In genomic region chr11:81940988-81941387, GRCm38 (mm10) we compare ENCODE assay signal across 8 mouse cellular contexts. TPM values are rescaled to one million over a fixed set of nuclear protein-coding genes. Genes with fewer than 3 reads are reported as not detected.
DNase-seq lines count a peak whose midpoint lies in the region; ATAC-seq and TF ChIP-seq lines count a peak whose summit lies in the region.

No protein-coding gene starts in this region.

- intact Hi-C loops in left cerebral cortex, postnatal 25 days (cut with DNase I), result no loop called here

- no peaks in the 10 kb centered on the region for H3K36me3 ChIP-seq in heart, embryonic 10.5 days
- no peaks in the 10 kb centered on the region for H3K36me3 ChIP-seq in neural tube, embryonic 15.5 days
- H3K36me3 ChIP-seq in thymus, adult 2 months (ENCODE audit: control insufficient read depth, insufficient read depth, low read length), result no peaks in the 10 kb centered on the region

- H3K4me1 ChIP-seq in heart, embryonic 10.5 days, result peaks cover 7% of the 10 kb centered on the region; the same call in 1 of the 2 replicates
- H3K4me1 ChIP-seq in neural tube, embryonic 15.5 days, result no peaks in the 10 kb centered on the region
- no peaks in the 10 kb centered on the region for H3K4me1 ChIP-seq in cerebellum, adult 2 months (ENCODE audit: control insufficient read depth, insufficient read depth, low read length)
- H3K4me1 ChIP-seq in thymus, adult 2 months (replicated peaks; ENCODE audit: control insufficient read depth, insufficient read depth, low read length), result no peaks in the 10 kb centered on the region

- H3K27me3 ChIP-seq in heart, embryonic 10.5 days (ENCODE audit: insufficient read depth, poor library complexity, severe bottlenecking), result peaks cover 8% of the 10 kb centered on the region; the same call in 1 of the 2 replicates
- no peaks in the 10 kb centered on the region for H3K27me3 ChIP-seq in neural tube, embryonic 15.5 days (replicated peaks)
- H3K27me3 ChIP-seq in cerebellum, adult 2 months (ENCODE audit: control insufficient read depth, insufficient read depth, low read length), result no peaks in the 10 kb centered on the region
- H3K27me3 ChIP-seq in thymus, adult 2 months (ENCODE audit: control insufficient read depth, insufficient read depth, low read length), result no peaks in the 10 kb centered on the region

- TF ChIP-seq POLR2A in cerebellum, adult 2 months (IDR thresholded peaks at IDR 0.05; ENCODE audit: borderline replicate concordance, insufficient read depth, low read length), result no peak
- no peak for TF ChIP-seq POLR2A in thymus, adult 2 months (IDR thresholded peaks at IDR 0.05; ENCODE audit: control insufficient read depth, extremely low read depth, insufficient read depth, low read length, poor library complexity)

- no peak overlapping the region for H3K9ac ChIP-seq in neural tube, embryonic 15.5 days (replicated peaks)

- H3K4me3 ChIP-seq in heart, embryonic 10.5 days, result no peak overlapping the region
- H3K4me3 ChIP-seq in neural tube, embryonic 15.5 days (replicated peaks), result no peak overlapping the region
- H3K4me3 ChIP-seq in cerebellum, adult 2 months (replicated peaks; ENCODE audit: insufficient read depth, low read depth, low read length), result no peak overlapping the region
- H3K4me3 ChIP-seq in thymus, adult 2 months (ENCODE audit: control insufficient read depth, insufficient read depth, low read length), result no peak overlapping the region

- 13% methylated on average over 1 of the region's 1 CpGs for WGBS in heart, embryonic 10.5 days
- WGBS in neural tube, embryonic 15.5 days, result 16% methylated on average over 1 of the region's 1 CpGs
- WGBS in cerebellum, adult 2 months, result 36% methylated on average over 1 of the region's 1 CpGs
- 15% methylated on average over 1 of the region's 1 CpGs for WGBS in thymus, adult 2 months

- no peak for ATAC-seq in neural tube, embryonic 15.5 days (ENCODE audit: low FRiP score)

- no peaks in the 10 kb centered on the region for H3K9me3 ChIP-seq in heart, embryonic 10.5 days
- no peaks in the 10 kb centered on the region for H3K9me3 ChIP-seq in neural tube, embryonic 15.5 days (replicated peaks)

- no peak overlapping the region for H3K27ac ChIP-seq in heart, embryonic 10.5 days
- H3K27ac ChIP-seq in neural tube, embryonic 15.5 days (replicated peaks), result no peak overlapping the region
- H3K27ac ChIP-seq in cerebellum, adult 2 months (ENCODE audit: insufficient read depth, low read length), result no peak overlapping the region
- no peak overlapping the region for H3K27ac ChIP-seq in thymus, adult 2 months (ENCODE audit: control insufficient read depth, insufficient read depth, low read length)

- TF ChIP-seq CTCF in cerebellum, adult 2 months (IDR thresholded peaks at IDR 0.05; ENCODE audit: borderline replicate concordance, insufficient read depth, low read depth, low read length), result peak; percentile 39
- TF ChIP-seq CTCF in thymus, adult 2 months (IDR thresholded peaks at IDR 0.05; ENCODE audit: borderline replicate concordance, control insufficient read depth, extremely low read depth, insufficient read depth, low read length, poor library complexity), result no peak

- H3K4me2 ChIP-seq in neural tube, embryonic 15.5 days, result no peak overlapping the region

- peak; percentile 23 to 48 for DNase-seq in heart, adult 18-20 months
- no peak for DNase-seq in heart, embryonic 10.5 days (ENCODE audit: low spot score)
- peak; percentile 16 for DNase-seq in neural tube, embryonic 10.5 days (ENCODE audit: extremely low spot score, low spot score)
- peak; percentile 6 to 13 for DNase-seq in cerebellum, adult 2 months
- DNase-seq in left cerebral cortex, postnatal 25 days (ENCODE audit: low spot score in 2 of 2), result peak; percentile 27 to 37
- no peak for DNase-seq in ovary, postnatal 10 days (ENCODE audit: low spot score)
- no peak for DNase-seq in thymus, adult 2 months

RNA-seq across cellular contexts. Expression of gene Asic2, which starts 27.3 kb away (rescaled TPM):
- total RNA-seq in heart, adult 18-20 months (2021), result not detected
- 0.07 and 0.77 TPM in 2 replicates for polyA plus RNA-seq in heart, embryonic 10.5 days (2016; fragmentation: Nextera tagmentation; extraction: Ambion mirVana)
- 19.2 and 21.3 TPM in 2 replicates for polyA plus RNA-seq in neural tube, embryonic 15.5 days (2015; fragmentation: Nextera tagmentation; extraction: Ambion mirVana)
- polyA plus RNA-seq in cerebellum, adult 2 months (2012; rRNA removed), result 39.7 and 43.2 TPM in 2 replicates
- total RNA-seq in left cerebral cortex, postnatal 25 days (2021), result 10 to 100 TPM; 78.0 to 80.2 TPM
- polyA plus RNA-seq in thymus, adult 2 months (2012; rRNA removed), result 0.08 and 0.10 TPM in 2 replicates

Comparison
In these comparisons a context has a peak if more than half of its experiments do, and no peak if none do; other contexts are left out.
1. DNase-seq: peak in heart, adult 18-20 months (2 of 2), neural tube, embryonic 10.5 days (single experiment), cerebellum, adult 2 months (2 of 2) and left cerebral cortex, postnatal 25 days (2 of 2); none in heart, embryonic 10.5 days (single experiment), ovary, postnatal 10 days (single experiment) and thymus, adult 2 months (single experiment).
2. RNA of gene Asic2, which starts 27.3 kb away (polyA plus RNA-seq): 39.7 to 43.2 TPM in cerebellum, adult 2 months and 19.2 to 21.3 TPM in neural tube, embryonic 15.5 days; 0.07 to 0.77 TPM in heart, embryonic 10.5 days and 0.08 to 0.10 TPM in thymus, adult 2 months; every median in the first group is over 10 times any median in the second.